Mouse (Mus musculus) neural tube, embryonic 14.5 days (tissue): Measurements from ENCODE around the gene Triap1. TPM values are rescaled to one million over a fixed set of nuclear protein-coding genes. Genes with fewer than 3 reads are reported as not detected.

Source experiments
- ATAC-seq: fragments of 200-750 bp; cut with Nextera tagmentation; 2 replicates; pipeline ENCODE4 v1.8.0; 2017; ENCODE audit warnings: low read depth, mild to moderate bottlenecking, moderate TSS enrichment, moderate library complexity
- H3K27ac ChIP-seq: fragments of 300-500 bp; sonication (generic); 2 replicates; pipeline ENCODE4 v1.5.1; 2014; ENCODE audit warnings: low read depth, mild to moderate bottlenecking, control low read depth, low read length, moderate library complexity, mixed read lengths
- H3K27me3 ChIP-seq: fragments of 300-500 bp; sonication (generic); 2 replicates; pipeline ENCODE4 v1.6.1; 2014; ENCODE audit warnings: low read length; ENCODE audit not compliant: control insufficient read depth, insufficient read depth
- H3K36me3 ChIP-seq: fragments of 300-500 bp; sonication (generic); 2 replicates; pipeline ENCODE4 v1.6.1; 2014; ENCODE audit warnings: low read length, mixed read lengths; ENCODE audit not compliant: control insufficient read depth, insufficient read depth
- H3K4me1 ChIP-seq: fragments of 300-500 bp; sonication (generic); 2 replicates; pipeline ENCODE4 v1.6.1; 2014; ENCODE audit warnings: low read length; ENCODE audit not compliant: control insufficient read depth, insufficient read depth
- H3K4me2 ChIP-seq: fragments of 300-500 bp; sonication (generic); 2 replicates; pipeline ENCODE4 v1.6.1; 2014; ENCODE audit warnings: mild to moderate bottlenecking, low read depth, low read length, control low read depth
- H3K4me3 ChIP-seq: fragments of 300-500 bp; sonication (generic); 2 replicates; pipeline ENCODE4 v1.5.1; 2014; ENCODE audit warnings: low read depth, low read length, control low read depth, mixed read lengths
- H3K9ac ChIP-seq: fragments of 300-500 bp; sonication (generic); replicated peaks from 2 replicates; pipeline ENCODE4 v1.6.1; 2014; ENCODE audit warnings: low read depth, mild to moderate bottlenecking, control low read depth, low read length, mixed read lengths
- H3K9me3 ChIP-seq: fragments of 300-500 bp; sonication (generic); 2 replicates; pipeline ENCODE4 v1.6.1; 2016; ENCODE audit warnings: low read length; ENCODE audit not compliant: control insufficient read depth
- WGBS: fragments of 180-500 bp; shearing (Covaris S2); extraction: QIAGEN DNeasy Blood & Tissue Kit; methylation state at CpG from one replicate; pipeline ENCODE4 v1.1.7; 2014; 5-methylcytosine and 5-hydroxymethylcytosine counted together
- polyA plus RNA-seq: library from polyadenylated mRNA; unstranded; fragments of >200 nt; fragmentation: Nextera tagmentation; extraction: Ambion mirVana; gene quantifications from 2 replicates; pipeline ENCODE4 v1.2.1, GENCODE M21; 2014

The Triap1 gene
- polyA plus RNA-seq, 1 experiment from 2014 or later, result 54.5 TPM

DNA sequence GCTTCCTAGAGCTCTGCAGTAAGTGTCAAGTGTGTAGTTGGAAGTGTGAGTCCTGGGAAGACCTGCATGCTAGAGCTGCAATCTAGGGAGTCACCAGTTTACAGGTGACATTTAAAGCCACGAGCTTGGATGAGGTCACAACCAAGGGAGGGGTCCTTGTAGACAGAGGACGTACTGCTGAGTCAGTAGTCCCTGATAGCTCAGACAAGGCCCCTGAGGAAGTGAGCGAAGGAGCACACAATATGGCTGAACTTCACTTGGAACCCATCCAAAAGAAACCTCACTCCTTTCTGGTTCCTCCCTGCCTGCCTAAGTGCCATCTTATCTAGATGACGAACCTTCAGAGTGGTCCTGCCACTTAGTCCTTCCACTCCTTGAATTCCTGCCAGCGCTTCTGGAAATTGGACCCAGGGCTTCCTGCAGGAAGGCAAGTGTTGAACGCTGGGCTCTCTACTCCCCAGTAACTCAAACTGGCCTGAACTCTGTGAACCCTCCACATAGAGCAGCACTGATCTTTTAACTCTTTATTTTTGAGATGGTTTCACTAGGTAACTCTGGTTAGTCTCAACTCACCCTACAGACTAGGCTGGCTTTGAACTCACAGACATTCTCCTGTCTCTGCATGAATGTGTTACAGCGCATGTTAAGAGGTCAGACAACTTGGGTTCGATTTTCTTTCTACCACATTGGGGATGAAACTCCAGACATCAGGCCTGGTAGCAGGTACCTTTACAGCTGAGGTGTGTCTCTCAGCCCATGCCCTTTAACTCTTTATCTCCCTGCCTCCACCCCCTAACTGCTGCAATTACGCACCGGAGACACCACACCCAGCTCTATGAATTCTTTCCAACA, 28.0 kb upstream of the Triap1 start:
- ATAC-seq, result no peak
- WGBS, result 80% methylated on average over 10 of the region's 10 CpGs

DNA sequence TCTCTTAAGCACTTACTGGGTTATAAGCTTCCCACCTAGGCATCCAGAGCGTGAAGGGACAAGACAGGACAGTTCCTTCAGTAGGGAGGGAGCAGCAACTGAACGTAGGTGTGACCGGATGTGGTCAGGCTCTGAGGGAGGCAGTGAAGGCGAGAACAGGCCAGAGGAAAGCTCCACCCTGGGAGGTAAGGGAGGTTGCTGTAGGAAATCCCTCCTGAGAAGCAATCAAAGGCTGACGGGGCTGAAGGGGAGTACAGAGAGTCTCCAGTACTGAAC, 27.4 kb upstream of the Triap1 start:
- 43% methylated on average over 5 of the region's 5 CpGs for WGBS
- Histone ChIP-seq H3K4me3 (no peak overlapping the region), H3K9ac (no peak overlapping the region), H3K36me3 (no peaks in the 10 kb centered on the region), H3K4me1 (peaks cover 18% of the 10 kb centered on the region), H3K9me3 (no peaks in the 10 kb centered on the region), H3K27ac (no peak overlapping the region), H3K4me2 (no peak overlapping the region), H3K27me3 (no peaks in the 10 kb centered on the region)
- ATAC-seq, result no peak

More for the DNA sequence above, 28.0 kb upstream of the Triap1 start:
- H3K4me2 ChIP-seq, result no peak overlapping the region
- no peaks in the 10 kb centered on the region for H3K36me3 ChIP-seq
- peaks cover 13% of the 10 kb centered on the region for H3K4me1 ChIP-seq
- no peaks in the 10 kb centered on the region for H3K27me3 ChIP-seq
- no peak overlapping the region for H3K9ac ChIP-seq
- H3K9me3 ChIP-seq, result no peaks in the 10 kb centered on the region
- no peak overlapping the region for H3K27ac ChIP-seq
- H3K4me3 ChIP-seq, result no peak overlapping the region

DNA sequence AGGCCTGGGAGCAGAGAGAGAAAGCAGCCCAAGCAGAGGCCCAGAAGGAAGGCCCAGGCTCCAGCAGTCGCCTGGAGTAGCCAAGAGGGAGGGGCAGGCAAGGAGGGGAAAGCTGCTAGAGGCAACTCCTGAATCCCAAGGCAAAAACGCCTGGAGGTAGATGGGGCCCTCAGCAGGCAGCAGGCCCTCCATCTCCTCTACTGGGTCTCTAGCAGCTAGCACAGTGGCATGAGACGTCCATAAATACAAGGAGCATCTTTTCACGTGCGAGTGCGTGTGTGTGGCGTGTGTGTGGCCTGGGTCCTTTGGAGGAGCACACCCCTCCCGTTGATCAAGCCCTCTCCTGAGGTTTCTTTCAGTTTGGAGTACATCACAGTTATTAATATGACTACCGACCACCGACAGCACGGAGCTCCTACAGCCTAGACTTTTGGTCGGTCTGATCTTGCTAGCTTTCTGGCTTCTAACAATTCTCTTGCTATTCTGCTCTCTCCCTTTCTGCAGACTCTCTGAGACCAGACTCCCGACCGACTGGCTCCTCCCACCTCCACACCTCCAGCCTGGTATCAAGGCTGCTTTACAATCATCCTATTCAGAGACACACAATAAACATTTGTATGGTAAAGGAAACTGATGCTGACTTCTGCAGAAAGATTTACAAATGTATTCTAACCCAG, 23.9 kb upstream of the Triap1 start:
- Histone ChIP-seq H3K36me3 (no peaks in the 10 kb centered on the region), H3K4me1 (peaks cover 29% of the 10 kb centered on the region), H3K9ac (peak overlapping the region; percentile 26; the same call in 1 of the 2 replicates), H3K27ac (peak overlapping the region; percentile 80), H3K9me3 (no peaks in the 10 kb centered on the region), H3K4me2 (0 out of 2 replicates have a peak overlapping the region, but pooled peaks have one; percentile 12), H3K4me3 (no peak overlapping the region), H3K27me3 (no peaks in the 10 kb centered on the region)
- 0 out of 2 replicates have a peak, but pooled peaks have one; percentile 20 for ATAC-seq
- 2% methylated on average over 14 of the region's 14 CpGs for whole genome bisulfite sequencing

DNA sequence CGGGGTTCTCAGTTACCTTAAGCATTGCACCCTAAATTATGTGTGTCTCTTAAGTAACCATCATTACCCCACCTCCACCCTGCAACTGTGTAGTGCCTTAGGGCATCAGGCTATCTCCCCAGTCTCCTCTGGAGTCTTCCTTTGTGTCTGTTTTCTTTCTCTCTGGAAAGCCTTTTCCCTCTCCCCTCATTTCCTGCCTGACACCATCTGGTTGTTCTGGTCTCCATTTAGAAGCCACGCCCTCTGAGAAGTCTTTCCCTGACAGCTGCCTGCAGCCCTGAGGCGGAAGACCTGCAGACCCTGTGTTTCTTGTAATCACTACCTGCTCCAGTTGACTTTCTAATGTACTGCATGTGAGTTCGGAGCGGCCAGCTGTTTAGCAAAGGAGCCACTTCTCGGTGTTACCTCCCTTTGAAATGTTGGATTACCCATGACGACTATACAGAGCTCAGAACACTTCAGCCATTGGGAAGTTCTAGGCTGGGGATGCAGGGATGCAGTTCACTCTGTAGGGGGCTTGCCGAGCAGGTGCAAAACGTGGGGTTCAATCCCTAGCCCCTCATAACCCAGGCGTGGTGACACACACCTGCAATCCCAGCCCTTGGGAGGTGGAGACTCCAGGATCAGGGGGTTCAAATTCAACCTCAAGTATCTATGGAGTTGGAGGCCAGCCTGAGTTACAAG, 23.2 kb upstream of the Triap1 start:
- no peak overlapping the region for H3K4me3 ChIP-seq
- H3K4me1 ChIP-seq, result peaks cover 29% of the 10 kb centered on the region
- H3K9ac ChIP-seq, result peak overlapping the region; percentile 26; the same call in 1 of the 2 replicates
- ATAC-seq, result 0 out of 2 replicates have a peak, but pooled peaks have one; percentile 29
- H3K27ac ChIP-seq, result peak overlapping the region; percentile 80
- H3K27me3 ChIP-seq, result no peaks in the 10 kb centered on the region
- no peaks in the 10 kb centered on the region for H3K36me3 ChIP-seq
- peak overlapping the region; percentile 6; the same call in 1 of the 2 replicates for H3K4me2 ChIP-seq
- 2% methylated on average over 10 of the region's 10 CpGs for WGBS
- H3K9me3 ChIP-seq, result no peaks in the 10 kb centered on the region

DNA sequence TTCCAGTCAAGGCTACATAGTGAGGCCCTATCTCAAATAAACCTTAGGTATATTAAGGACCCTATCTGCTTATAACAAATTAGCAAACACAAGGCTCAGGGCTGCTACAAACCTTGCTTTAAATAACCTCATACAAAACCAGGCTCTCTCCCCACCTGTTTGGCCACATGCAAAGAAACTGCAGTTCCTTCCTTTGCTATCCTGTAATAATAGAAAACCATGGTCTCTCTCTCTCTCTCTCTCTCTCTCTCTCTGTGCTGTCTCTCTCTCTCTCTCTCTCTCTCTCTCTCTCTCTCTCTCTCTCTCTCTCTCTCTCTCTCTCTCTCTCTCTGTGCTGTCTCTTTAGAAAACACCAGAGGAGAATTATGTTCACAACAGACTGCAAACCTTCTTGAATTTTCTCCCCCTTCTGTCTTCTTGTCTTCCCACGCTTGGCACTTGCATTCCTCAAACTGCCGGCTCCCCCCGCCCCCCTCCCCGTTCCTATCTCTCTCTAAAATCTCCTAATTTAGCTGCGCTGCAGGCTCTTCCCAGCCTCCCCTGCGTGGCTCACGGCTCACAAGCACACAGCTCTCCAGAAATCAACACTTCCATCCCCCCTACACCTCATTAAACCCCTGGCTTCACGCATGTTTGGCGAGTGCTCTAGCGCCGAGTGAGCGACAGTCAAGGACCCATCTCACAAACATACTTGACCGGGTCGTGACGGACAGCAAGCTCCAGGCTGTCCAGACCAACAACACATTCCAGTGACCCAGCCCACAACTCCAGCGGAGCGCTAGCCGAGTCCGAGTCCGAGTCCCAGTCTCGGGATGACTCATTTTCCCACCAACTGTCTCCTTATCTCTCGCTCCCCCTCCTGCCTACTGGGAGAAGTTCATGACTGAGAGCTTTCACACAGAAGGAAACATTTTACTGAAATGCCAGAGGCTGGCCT, 21.8 kb upstream of the Triap1 start:
- Histone ChIP-seq H3K27ac (peak overlapping the region; percentile 63), H3K9me3 (no peaks in the 10 kb centered on the region), H3K36me3 (no peaks in the 10 kb centered on the region), H3K4me1 (peaks cover 29% of the 10 kb centered on the region), H3K4me2 (peak overlapping the region; percentile 74), H3K9ac (peak overlapping the region; percentile 25; the same call in 1 of the 2 replicates), H3K27me3 (no peaks in the 10 kb centered on the region), H3K4me3 (peak overlapping the region; percentile 25)
- WGBS, result under 1% methylated on average over 22 of the region's 22 CpGs
- peak; percentile 52; the same call in 1 of the 2 replicates for ATAC-seq

DNA sequence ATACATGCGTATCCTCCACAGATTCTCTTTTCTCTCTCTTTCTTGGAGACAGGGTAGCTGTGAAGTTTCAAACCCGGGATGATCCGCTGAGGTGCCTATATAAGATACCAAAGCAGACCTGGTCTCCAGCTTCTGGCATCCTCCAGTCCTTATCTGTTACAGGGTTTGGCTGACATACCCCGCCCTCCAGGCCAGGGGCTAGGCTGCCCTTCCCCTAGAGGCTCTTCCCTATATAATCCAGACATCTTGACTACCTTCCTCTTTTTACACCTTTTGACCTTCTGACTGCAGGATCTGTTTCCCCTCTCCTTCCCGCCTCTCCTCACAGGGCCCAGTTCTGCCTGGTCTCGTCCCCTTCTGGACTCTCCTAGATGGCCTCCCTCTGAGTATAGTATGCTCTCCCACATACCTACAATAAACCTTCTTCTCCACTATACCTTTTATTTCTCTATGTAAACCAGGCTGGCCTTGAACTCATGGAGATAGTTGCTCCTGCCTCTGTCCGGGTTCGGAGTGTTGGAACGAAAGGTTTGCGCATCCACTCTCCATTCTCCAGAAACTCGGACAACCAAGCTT, 14.7 kb upstream of the Triap1 start:
- peak overlapping the region; percentile 64 for H3K4me3 ChIP-seq
- H3K4me2 ChIP-seq, result peak overlapping the region; percentile 85
- H3K4me1 ChIP-seq, result peaks cover 25% of the 10 kb centered on the region
- ATAC-seq, result peak; percentile 32
- no peaks in the 10 kb centered on the region for H3K27me3 ChIP-seq
- peak overlapping the region; percentile 91 for H3K9ac ChIP-seq
- peak overlapping the region; percentile 81 for H3K27ac ChIP-seq
- 31% methylated on average over 11 of the region's 11 CpGs for WGBS
- H3K36me3 ChIP-seq, result no peaks in the 10 kb centered on the region
- H3K9me3 ChIP-seq, result no peaks in the 10 kb centered on the region

DNA sequence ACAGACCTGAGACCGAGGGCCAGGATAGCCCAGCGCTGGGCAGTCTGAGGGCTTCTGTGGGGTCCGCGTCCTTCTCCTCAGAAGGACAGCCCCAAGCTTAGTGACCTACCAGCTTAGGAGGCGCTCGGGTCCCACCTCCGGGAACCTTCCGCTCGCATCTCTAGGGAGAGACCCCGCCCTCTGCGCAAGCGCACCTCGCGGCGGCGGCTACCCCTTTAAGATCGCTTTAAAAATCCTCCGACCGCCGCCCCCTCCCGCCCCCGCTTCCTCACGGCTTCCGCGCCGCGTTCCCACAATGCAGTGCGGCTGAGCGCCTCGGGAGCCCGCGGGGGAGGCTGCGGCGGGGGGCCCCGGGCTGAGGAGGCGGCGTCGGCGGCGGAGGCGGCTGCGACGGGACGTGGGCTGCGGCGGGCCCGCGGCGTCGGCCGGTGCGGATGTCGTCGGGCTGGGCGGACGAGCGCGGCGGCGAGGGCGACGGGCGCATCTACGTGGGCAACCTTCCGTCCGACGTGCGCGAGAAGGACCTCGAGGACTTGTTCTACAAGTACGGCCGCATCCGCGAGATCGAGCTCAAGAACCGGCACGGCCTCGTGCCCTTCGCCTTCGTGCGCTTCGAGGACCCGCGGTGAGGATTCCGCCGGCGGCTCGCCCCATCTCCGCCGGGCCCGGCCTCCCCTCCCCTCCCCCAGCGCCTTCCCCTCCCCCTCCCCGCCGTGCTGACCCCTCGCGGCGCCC, 14.0 kb upstream of the Triap1 start, which contains the start of gene Srsf9:
Gene Srsf9, plus strand, starts transcription at position 303 of the 735 bp plus-strand sequence.
- Histone ChIP-seq H3K27me3 (no peaks in the 10 kb centered on the region), H3K9ac (peak within 1 kb of the TSS; percentile 91), H3K36me3 (peaks cover 4% of the 10 kb centered on the region; the same call in 1 of the 2 replicates), H3K4me3 (peak within 1 kb of the TSS; percentile 64), H3K9me3 (no peaks in the 10 kb centered on the region), H3K27ac (peak within 1 kb of the TSS; percentile 81), H3K4me2 (peak within 1 kb of the TSS; percentile 85), H3K4me1 (peaks cover 25% of the 10 kb centered on the region)
- ATAC-seq, result peak; percentile 91
- WGBS, result under 1% methylated on average over 70 of the region's 97 CpGs
